Mouse (Mus musculus): ENCODE data around the gene Sesn3. TPM values are rescaled to one million over a fixed set of nuclear protein-coding genes. Genes with fewer than 3 reads are reported as not detected.

Gene Sesn3
- total and polyA plus RNA-seq, 3 experiments, result 1.5 to 6.0 TPM; not detected in 1

DNA sequence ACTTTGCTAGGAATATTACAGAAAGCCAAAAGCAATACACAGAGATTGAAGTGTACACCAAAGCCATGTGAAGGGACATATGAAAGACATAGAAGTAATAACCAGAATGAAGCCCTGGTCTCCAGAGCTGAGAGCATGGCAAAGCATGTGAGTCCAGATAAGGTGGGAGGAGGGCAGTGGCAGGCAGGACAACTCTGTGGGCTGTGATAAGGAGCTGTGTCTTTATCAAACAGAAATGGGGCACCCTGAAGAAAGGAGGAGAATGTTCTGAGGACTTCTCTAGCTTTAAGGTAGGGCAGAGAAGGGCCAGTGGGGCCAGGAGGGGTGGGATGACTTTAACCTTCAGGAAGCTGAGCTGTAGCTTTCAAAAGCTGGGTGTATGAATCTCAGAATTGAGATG lies 94.4 kb downstream of the Sesn3 start (continued):
- peak; percentile 50; the same call in 1 of the 2 replicates for TF ChIP-seq KAT2A (conservative IDR thresholded peaks at IDR 0.05; ENCODE audit: low read depth, low read length)
- no peak for TF ChIP-seq ZKSCAN1 (IDR thresholded peaks at IDR 0.05; ENCODE audit: low read depth, low read length)

DNA sequence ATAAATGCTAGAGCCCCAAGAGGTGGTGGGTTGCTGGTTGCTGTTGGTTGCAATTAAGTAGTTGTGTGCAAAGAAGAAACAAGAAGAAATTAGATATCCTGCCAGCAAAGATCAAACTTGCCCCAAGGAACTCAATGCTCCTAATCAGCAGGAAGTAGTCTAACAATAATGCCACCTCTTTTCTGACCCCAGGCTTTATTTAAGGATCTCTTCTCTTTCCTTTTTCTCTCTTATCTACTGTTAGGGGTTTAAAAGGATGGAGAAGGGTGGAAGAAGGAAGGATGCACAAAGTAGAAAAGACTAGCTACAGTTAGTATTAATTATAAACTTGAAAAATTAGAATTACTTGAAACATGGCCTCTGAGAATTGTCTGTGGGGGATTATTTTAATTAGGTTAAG lies 97.6 kb downstream of the Sesn3 start:
- H3K36me3 ChIP-seq (ENCODE audit: control insufficient read depth in 1 of 2, insufficient read depth in 2 of 2, low read length in 2 of 2), result peaks cover 0 to 56% of the 10 kb centered on the region in 2 experiments; a peak in 2 of 4 replicates
- H3K4me3 ChIP-seq (ENCODE audit: control insufficient read depth in 1 of 2, insufficient read depth in 1 of 2, low read depth in 2 of 2, low read length in 2 of 2), result no peak overlapping the region
- no peaks in the 10 kb centered on the region for H3K9me3 ChIP-seq (replicated peaks; ENCODE audit: insufficient read depth, low read length)
- H3K79me2 ChIP-seq (ENCODE audit: control insufficient read depth, insufficient read depth, low read length, poor library complexity), result no peaks in the 10 kb centered on the region
- H3K27ac ChIP-seq (ENCODE audit: control insufficient read depth, low read depth, low read length), result peak overlapping the region; percentile 1; the same call in 1 of the 2 replicates
- H3K27me3 ChIP-seq (ENCODE audit: control insufficient read depth in 1 of 2, insufficient read depth in 2 of 2, low read length in 2 of 2), result no peaks in the 10 kb centered on the region
- no peak overlapping the region for H3K9ac ChIP-seq (ENCODE audit: control insufficient read depth, low read depth, low read length, poor library complexity, severe bottlenecking)
- peaks cover 50 to 58% of the 10 kb centered on the region in 2 experiments for H3K4me1 ChIP-seq (ENCODE audit: control insufficient read depth in 1 of 2, insufficient read depth in 2 of 2, low read length in 2 of 2)
- no peak for DNase-seq (ENCODE audit: low read depth, low spot score)
- TF ChIP-seq UBTF (IDR thresholded peaks at IDR 0.05; ENCODE audit: borderline replicate concordance, insufficient read depth, low read depth, low read length), result no peak
- no peak for TF ChIP-seq CHD2 (IDR thresholded peaks at IDR 0.05; ENCODE audit: low read length)
- no peak for TF ChIP-seq POLR2A (IDR thresholded peaks at IDR 0.05; ENCODE audit: control insufficient read depth in 1 of 2, insufficient read depth in 1 of 2, low read depth in 1 of 2, low read length in 2 of 2, poor library complexity in 1 of 2)
- no peak for TF ChIP-seq TBP (IDR thresholded peaks at IDR 0.05; ENCODE audit: low read depth, low read length)
- TF ChIP-seq USF2 (IDR thresholded peaks at IDR 0.05; ENCODE audit: borderline replicate concordance in 1 of 2, insufficient read depth in 1 of 2, low read depth in 1 of 2, low read length in 2 of 2), result no peak
- TF ChIP-seq MEF2A (IDR thresholded peaks at IDR 0.05; ENCODE audit: extremely low read depth, insufficient replicate concordance, low read depth, low read length, poor library complexity, severe bottlenecking), result no peak
- TF ChIP-seq TCF12 (IDR thresholded peaks at IDR 0.05; ENCODE audit: low read depth, low read length), result no peak; the same call in 1 of the 2 replicates
- TF ChIP-seq POLR2AphosphoS5 (IDR thresholded peaks at IDR 0.05; ENCODE audit: borderline replicate concordance, low read depth, low read length), result no peak
- TF ChIP-seq NELFE (IDR thresholded peaks at IDR 0.05; ENCODE audit: low read depth, low read length), result no peak
- no peak for TF ChIP-seq SMC3 (IDR thresholded peaks at IDR 0.05; ENCODE audit: low read depth, low read length)
- no peak for TF ChIP-seq ELF1 (IDR thresholded peaks at IDR 0.05; ENCODE audit: low read depth, low read length)
- no peak for TF ChIP-seq MXI1 (IDR thresholded peaks at IDR 0.05; ENCODE audit: low read depth, low read length)
- TF ChIP-seq MYC (IDR thresholded peaks at IDR 0.05; ENCODE audit: low read depth, low read length), result no peak
- no peak for TF ChIP-seq MYB (IDR thresholded peaks at IDR 0.05; ENCODE audit: low read depth, low read length)
- no peak for TF ChIP-seq BHLHE40 (IDR thresholded peaks at IDR 0.05; ENCODE audit: borderline replicate concordance, low read depth, low read length)
- TF ChIP-seq HCFC1 (IDR thresholded peaks at IDR 0.05; ENCODE audit: low read depth, low read length), result no peak
- no peak for TF ChIP-seq ZMIZ1 (IDR thresholded peaks at IDR 0.05; ENCODE audit: low read depth, low read length)
- TF ChIP-seq ZKSCAN1 (IDR thresholded peaks at IDR 0.05; ENCODE audit: low read depth, low read length), result no peak
- TF ChIP-seq MAFK (IDR thresholded peaks at IDR 0.05; ENCODE audit: borderline replicate concordance, low read depth, low read length), result no peak
- no peak for TF ChIP-seq MAX (IDR thresholded peaks at IDR 0.05; ENCODE audit: low read length)
- peak; percentile 72 to 77; a peak in 3 of 4 replicates for TF ChIP-seq EP300 (IDR thresholded peaks at IDR 0.05; ENCODE audit: low read depth in 1 of 2, low read length in 2 of 2)
- TF ChIP-seq CHD1 (IDR thresholded peaks at IDR 0.05; ENCODE audit: low read depth, low read length), result no peak
- no peak for TF ChIP-seq GABPA (IDR thresholded peaks at IDR 0.05; ENCODE audit: low read depth, low read length)
- TF ChIP-seq MAZ (IDR thresholded peaks at IDR 0.05; ENCODE audit: low read depth, low read length), result no peak
- TF ChIP-seq RAD21 (IDR thresholded peaks at IDR 0.05; ENCODE audit: low read depth, low read length), result no peak
- TF ChIP-seq ZNF384 (IDR thresholded peaks at IDR 0.05; ENCODE audit: low read depth, low read length), result no peak
- TF ChIP-seq ZC3H11A (IDR thresholded peaks at IDR 0.05; ENCODE audit: low read depth, low read length), result no peak
- TF ChIP-seq NRF1 (IDR thresholded peaks at IDR 0.05; ENCODE audit: insufficient read depth, low read depth, low read length, poor library complexity, severe bottlenecking), result no peak
- TF ChIP-seq GATA1 (IDR thresholded peaks at IDR 0.05; ENCODE audit: low read depth, low read length), result peak; percentile 67
- TF ChIP-seq JUND (IDR thresholded peaks at IDR 0.05; ENCODE audit: low read depth, low read length), result no peak
- no peak for TF ChIP-seq SIN3A (IDR thresholded peaks at IDR 0.05; ENCODE audit: low read length)
- no peak for TF ChIP-seq KAT2A (conservative IDR thresholded peaks at IDR 0.05; ENCODE audit: low read depth, low read length)
- peak; percentile 41; the same call in 1 of the 2 replicates for TF ChIP-seq RCOR1 (IDR thresholded peaks at IDR 0.05; ENCODE audit: low read depth, low read length)
- no peak for TF ChIP-seq POLR2AphosphoS2 (IDR thresholded peaks at IDR 0.05; ENCODE audit: low read length)
- TF ChIP-seq ETS1 (IDR thresholded peaks at IDR 0.05; ENCODE audit: low read depth, low read length), result peak; percentile 30; the same call in 1 of the 2 replicates

Data from MEL (cell line).